Mouse (Mus musculus) midbrain, embryonic 10.5 days (tissue): ENCODE results near the gene Thap3. TPM values are rescaled to one million over a fixed set of nuclear protein-coding genes. Genes with fewer than 3 reads are reported as not detected.
A peak's percentile ranks its signal among the peaks of the same experiment; 100 is the strongest.

Experiments
- DNase-seq: peaks from one replicate; pipeline ENCODE4 v3.0.0-alpha.2; 2017; ENCODE audit warnings: low spot score
- H3K27ac ChIP-seq: fragments of 300-500 bp; sonication (generic); replicated peaks from 2 replicates; pipeline ENCODE4 v1.5.1; 2016; ENCODE audit warnings: mild to moderate bottlenecking
- H3K27me3 ChIP-seq: fragments of 300-500 bp; sonication (generic); 2 replicates; pipeline ENCODE4 v1.6.1; 2016; ENCODE audit warnings: low read depth, mild to moderate bottlenecking; ENCODE audit not compliant: poor library complexity, severe bottlenecking
- H3K36me3 ChIP-seq: fragments of 300-500 bp; sonication (generic); 2 replicates; pipeline ENCODE4 v1.6.1; 2016; ENCODE audit warnings: mild to moderate bottlenecking, moderate library complexity
- H3K4me1 ChIP-seq: fragments of 300-500 bp; sonication (generic); 2 replicates; pipeline ENCODE4 v1.6.1; 2016
- H3K4me3 ChIP-seq: fragments of 300-500 bp; sonication (generic); 2 replicates; pipeline ENCODE4 v1.5.1; 2016; ENCODE audit warnings: mild to moderate bottlenecking, moderate library complexity
- H3K9me3 ChIP-seq: fragments of 300-500 bp; sonication (generic); replicated peaks from 2 replicates; pipeline ENCODE4 v1.6.1; 2016; ENCODE audit warnings: mild to moderate bottlenecking
- WGBS: fragments of 180-500 bp; shearing (Covaris S2); methylation state at CpG from one replicate; pipeline ENCODE4 v1.1.7; 2016; 5-methylcytosine and 5-hydroxymethylcytosine counted together
- polyA plus RNA-seq: library from polyadenylated mRNA; unstranded; fragments of >200 nt; fragmentation: Nextera tagmentation; extraction: Ambion mirVana; gene quantifications from 2 replicates; pipeline ENCODE4 v1.2.1, GENCODE M21; 2016

Gene Thap3
- polyA plus RNA-seq, 1 experiment from 2014 or later = 32.1 TPM

DNA sequence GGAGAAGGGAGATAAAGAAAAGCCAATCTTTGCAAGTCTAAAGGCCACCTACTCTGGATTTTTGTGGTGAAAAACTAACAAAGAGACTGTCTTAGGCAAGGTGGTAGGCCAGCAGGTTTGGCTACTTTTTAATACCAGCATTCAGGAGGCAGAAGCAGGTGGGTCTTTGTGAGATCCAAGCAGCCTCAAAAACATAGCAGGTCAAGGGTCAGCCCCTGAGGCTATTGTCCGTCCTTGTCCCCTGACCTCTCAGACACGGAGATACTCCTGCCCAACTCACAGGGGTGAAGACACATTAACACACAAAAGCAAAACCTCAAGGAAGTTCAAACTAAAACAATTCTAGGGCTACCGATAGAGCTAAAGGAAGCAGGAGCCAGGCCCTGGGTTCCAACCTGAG lies 18.0 kb upstream of the Thap3 start:
- Histone ChIP-seq H3K27me3 (peaks cover 39% of the 10 kb centered on the region), H3K27ac (no peak overlapping the region), H3K4me3 (no peak overlapping the region), H3K9me3 (no peaks in the 10 kb centered on the region), H3K36me3 (peaks cover 3% of the 10 kb centered on the region; the same call in 1 of the 2 replicates), H3K4me1 (peaks cover 51% of the 10 kb centered on the region)
- WGBS = 19% methylated on average over 3 of the region's 3 CpGs
- DNase-seq = no peak

DNA sequence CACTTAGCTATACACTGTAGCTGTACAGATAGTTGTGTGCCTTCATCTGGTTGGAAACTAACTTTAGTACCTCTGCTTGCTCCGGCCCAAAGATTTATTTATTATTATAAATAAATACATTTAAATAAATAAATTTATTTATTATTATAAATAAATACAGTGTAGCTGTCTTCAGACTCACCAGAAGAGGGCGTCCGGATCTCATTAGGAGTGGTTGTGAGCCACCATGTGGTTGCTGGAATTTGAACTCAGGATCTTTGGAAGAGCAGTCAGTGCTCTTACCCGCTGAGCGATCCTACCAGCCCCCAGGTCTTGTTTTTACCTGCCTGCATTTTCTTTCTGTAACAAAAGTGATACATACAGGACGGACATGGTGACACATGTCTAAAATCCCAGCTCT lies 17.3 kb upstream of the Thap3 start:
- H3K36me3 ChIP-seq = no peaks in the 10 kb centered on the region
- H3K27me3 ChIP-seq = peaks cover 39% of the 10 kb centered on the region
- 78% methylated on average over 6 of the region's 6 CpGs for WGBS
- H3K4me3 ChIP-seq = no peak overlapping the region
- no peak overlapping the region for H3K27ac ChIP-seq
- H3K9me3 ChIP-seq = no peaks in the 10 kb centered on the region
- DNase-seq = no peak
- peaks cover 45% of the 10 kb centered on the region for H3K4me1 ChIP-seq

DNA sequence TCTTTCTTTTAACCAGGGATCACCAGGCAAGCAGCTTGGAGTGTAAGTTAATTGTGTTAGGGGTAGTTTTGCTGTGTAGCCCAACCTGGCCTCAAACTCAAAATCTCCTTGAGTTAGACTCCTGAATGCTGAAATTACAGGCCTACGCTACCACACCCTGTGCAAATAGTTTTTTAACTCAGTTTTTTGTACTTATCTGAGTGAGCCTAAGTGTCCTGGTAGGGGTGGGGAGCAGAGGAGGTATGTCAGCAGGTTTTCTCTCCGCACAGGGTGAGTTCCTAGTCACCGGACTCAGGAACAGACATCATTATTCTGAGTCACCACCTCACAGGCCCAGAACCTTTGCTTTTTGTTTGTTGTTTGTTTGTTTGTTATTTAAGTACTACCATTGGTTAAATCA lies 13.3 kb upstream of the Thap3 start:
- WGBS = 92% methylated on average over 3 of the region's 3 CpGs
- DNase-seq = no peak

DNA sequence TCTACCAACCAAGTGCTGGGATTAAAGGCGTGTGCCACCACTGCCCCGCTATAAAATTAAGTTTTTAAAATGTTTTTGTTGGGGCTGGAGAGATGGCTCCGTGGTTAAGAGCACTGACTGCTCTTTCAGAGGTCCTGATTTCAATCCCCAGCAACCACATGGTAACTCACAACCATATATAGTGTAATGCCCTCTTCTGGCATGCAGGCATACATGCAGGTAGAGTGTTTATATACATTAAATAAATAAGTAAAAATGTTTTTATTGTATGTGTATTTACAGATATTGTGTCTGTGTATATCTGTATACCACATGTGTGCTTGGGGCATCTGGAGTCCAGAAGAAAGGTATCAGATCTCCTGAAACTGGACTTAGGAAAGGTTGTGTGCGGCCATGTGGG lies 12.5 kb upstream of the Thap3 start:
- Histone ChIP-seq H3K27me3 (peaks cover 16% of the 10 kb centered on the region; the same call in 1 of the 2 replicates), H3K27ac (no peak overlapping the region), H3K36me3 (0 out of 2 replicates have a peak, but pooled peaks cover 2% of the 10 kb centered on the region), H3K9me3 (no peaks in the 10 kb centered on the region), H3K4me3 (no peak overlapping the region), H3K4me1 (peaks cover 14% of the 10 kb centered on the region)
- no peak for DNase-seq
- WGBS = 75% methylated on average over 4 of the region's 4 CpGs

More for the DNA sequence above, 13.3 kb upstream of the Thap3 start:
- H3K36me3 ChIP-seq = 0 out of 2 replicates have a peak, but pooled peaks cover 2% of the 10 kb centered on the region
- no peak overlapping the region for H3K27ac ChIP-seq
- H3K4me1 ChIP-seq = peaks cover 11% of the 10 kb centered on the region
- no peak overlapping the region for H3K4me3 ChIP-seq
- peaks cover 23% of the 10 kb centered on the region for H3K27me3 ChIP-seq
- H3K9me3 ChIP-seq = no peaks in the 10 kb centered on the region

DNA sequence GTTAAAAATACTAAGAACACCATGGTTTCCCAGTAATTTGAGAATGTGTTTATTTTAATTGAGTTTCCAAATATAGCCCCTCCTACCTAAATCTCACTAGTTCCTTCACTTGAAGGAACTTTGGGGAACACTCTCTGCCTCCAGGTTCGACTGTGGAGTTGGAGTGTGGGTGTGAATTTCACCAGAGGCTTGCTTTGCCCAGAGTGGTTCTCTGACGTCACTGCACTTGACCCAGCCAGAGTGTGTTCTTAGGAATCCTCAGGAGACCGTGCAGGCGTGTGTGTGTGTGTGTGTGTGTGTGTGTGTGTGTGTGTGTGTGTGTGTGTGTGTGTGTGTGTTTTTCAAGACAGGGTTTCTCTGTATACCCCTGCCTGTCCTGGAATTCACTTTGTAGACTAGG lies 12.1 kb upstream of the Thap3 start:
- Histone ChIP-seq H3K27me3 (peaks cover 16% of the 10 kb centered on the region; the same call in 1 of the 2 replicates), H3K27ac (no peak overlapping the region), H3K9me3 (no peaks in the 10 kb centered on the region), H3K4me1 (peaks cover 16% of the 10 kb centered on the region), H3K36me3 (0 out of 2 replicates have a peak, but pooled peaks cover 2% of the 10 kb centered on the region), H3K4me3 (no peak overlapping the region)
- WGBS = 67% methylated on average over 4 of the region's 4 CpGs
- DNase-seq = no peak

DNA sequence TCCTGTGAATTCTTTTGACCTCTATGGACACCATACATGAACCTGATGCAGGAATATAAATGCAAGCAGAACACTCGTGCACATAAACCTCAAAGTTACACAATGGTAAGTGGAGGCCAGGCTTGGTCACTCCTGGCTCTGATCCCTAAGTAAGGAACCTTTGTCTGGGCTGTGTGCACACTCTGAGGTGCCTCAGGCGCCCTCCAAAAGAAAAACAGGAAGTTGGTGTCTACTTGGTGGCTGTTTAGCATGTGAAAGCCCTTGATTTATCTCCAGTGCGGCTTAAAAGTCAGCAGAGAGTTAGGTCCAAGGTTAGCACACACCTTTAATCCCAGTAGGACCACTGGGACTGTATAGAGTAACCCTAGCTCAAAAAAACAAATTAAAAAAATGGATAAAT lies 10.7 kb upstream of the Thap3 start:
- no peak for DNase-seq
- peaks cover 21% of the 10 kb centered on the region for H3K4me1 ChIP-seq
- peaks cover 16% of the 10 kb centered on the region; the same call in 1 of the 2 replicates for H3K27me3 ChIP-seq
- H3K27ac ChIP-seq = no peak overlapping the region
- 0 out of 2 replicates have a peak, but pooled peaks cover 2% of the 10 kb centered on the region for H3K36me3 ChIP-seq
- no peaks in the 10 kb centered on the region for H3K9me3 ChIP-seq
- 61% methylated on average over 3 of the region's 3 CpGs for WGBS
- H3K4me3 ChIP-seq = no peak overlapping the region

DNA sequence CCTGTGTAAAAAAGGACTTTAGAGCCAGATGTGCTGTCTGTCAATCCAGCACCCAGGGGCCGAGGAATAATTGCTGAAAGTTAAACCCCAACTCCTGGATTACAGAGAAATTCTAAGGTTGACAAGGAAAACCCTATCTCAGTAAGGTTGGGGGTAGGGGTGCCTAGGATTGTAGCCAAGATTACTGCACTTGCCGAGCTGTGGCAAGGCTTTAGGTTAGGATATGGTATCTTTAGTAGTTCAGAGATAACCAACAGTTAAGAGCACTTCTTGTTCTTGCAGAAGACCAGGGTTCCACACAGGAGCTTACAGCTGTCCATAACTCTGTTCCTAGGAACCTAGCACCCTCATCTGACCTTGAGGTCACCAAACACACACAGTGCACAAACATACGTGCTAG lies 8.9 kb upstream of the Thap3 start:
- H3K27me3 ChIP-seq = peaks cover 20% of the 10 kb centered on the region; the same call in 1 of the 2 replicates
- H3K4me3 ChIP-seq = peak overlapping the region; percentile 95
- 87% methylated on average over 3 of the region's 3 CpGs for WGBS
- peaks cover 35% of the 10 kb centered on the region for H3K4me1 ChIP-seq
- DNase-seq = no peak
- H3K9me3 ChIP-seq = no peaks in the 10 kb centered on the region
- H3K36me3 ChIP-seq = peaks cover 9% of the 10 kb centered on the region
- H3K27ac ChIP-seq = no peak overlapping the region

DNA sequence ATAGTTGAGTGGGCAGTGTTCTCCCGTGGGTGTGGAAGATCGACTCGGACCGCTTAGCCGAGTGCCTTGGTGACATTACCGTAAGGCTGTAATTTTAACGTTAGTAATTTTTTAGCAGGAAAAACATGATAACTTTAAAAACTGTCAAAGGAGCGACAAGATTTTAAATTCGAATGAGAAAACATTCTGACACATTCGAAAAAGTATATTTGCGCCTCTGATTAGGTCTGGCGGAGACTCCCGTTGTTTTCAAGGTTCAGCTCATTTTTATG lies 8.1 kb upstream of the Thap3 start:
- Histone ChIP-seq H3K9me3 (no peaks in the 10 kb centered on the region), H3K27ac (peak overlapping the region; percentile 96), H3K4me3 (peak overlapping the region; percentile 95), H3K36me3 (peaks cover 17% of the 10 kb centered on the region), H3K27me3 (peaks cover 20% of the 10 kb centered on the region; the same call in 1 of the 2 replicates), H3K4me1 (peaks cover 35% of the 10 kb centered on the region)
- WGBS = 6% methylated on average over 13 of the region's 13 CpGs
- no peak for DNase-seq

DNA sequence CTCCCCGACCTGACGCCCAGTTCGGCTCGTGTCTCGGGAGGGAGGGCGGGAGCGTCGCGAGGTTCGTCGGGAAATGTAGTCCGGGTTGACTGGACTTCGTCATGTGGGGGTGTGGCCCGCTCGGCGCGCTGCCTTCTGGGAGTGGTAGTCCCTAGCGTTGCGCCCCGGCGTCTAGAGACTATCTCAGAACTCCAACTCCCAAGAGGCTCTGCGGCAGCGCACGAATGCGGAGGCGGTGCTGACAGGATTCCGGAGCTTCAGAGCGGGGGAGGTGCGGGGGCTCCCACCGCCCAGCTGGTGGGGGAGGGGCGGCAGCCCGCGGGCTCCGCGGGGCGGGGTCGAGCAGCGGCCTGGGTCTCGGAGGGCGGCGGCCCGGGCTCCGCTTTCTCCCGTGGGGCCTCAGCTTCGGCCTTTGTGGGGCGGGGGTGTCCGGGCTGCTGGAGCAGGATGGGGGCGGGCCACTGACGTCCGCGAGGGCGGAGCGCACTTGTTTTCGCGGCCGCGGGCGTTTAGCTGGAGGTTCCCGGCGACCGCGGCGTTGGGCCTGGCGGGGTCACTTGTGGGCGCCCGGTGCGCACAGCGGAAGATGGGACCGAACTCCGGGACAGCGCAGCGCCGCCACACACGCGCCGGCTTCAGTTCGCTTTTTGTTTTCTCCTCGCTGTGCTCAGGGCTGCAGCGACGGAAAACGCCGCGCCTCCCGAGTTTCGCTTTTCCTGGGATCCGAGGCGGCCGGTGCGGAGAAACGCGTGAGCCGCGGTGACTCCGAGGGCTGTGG lies 7.6 kb upstream of the Thap3 start, which contains the start of gene Phf13:
Gene Phf13, minus strand, starts transcription at position 86 of the 778 bp plus-strand sequence.
- peak; percentile 100 for DNase-seq
- Histone ChIP-seq H3K27me3 (peaks cover 20% of the 10 kb centered on the region; the same call in 1 of the 2 replicates), H3K9me3 (no peaks in the 10 kb centered on the region), H3K36me3 (peaks cover 22% of the 10 kb centered on the region), H3K4me3 (peak within 1 kb of the TSS; percentile 95), H3K27ac (peak within 1 kb of the TSS; percentile 96), H3K4me1 (peaks cover 35% of the 10 kb centered on the region)
- under 1% methylated on average over 94 of the region's 94 CpGs for WGBS

DNA sequence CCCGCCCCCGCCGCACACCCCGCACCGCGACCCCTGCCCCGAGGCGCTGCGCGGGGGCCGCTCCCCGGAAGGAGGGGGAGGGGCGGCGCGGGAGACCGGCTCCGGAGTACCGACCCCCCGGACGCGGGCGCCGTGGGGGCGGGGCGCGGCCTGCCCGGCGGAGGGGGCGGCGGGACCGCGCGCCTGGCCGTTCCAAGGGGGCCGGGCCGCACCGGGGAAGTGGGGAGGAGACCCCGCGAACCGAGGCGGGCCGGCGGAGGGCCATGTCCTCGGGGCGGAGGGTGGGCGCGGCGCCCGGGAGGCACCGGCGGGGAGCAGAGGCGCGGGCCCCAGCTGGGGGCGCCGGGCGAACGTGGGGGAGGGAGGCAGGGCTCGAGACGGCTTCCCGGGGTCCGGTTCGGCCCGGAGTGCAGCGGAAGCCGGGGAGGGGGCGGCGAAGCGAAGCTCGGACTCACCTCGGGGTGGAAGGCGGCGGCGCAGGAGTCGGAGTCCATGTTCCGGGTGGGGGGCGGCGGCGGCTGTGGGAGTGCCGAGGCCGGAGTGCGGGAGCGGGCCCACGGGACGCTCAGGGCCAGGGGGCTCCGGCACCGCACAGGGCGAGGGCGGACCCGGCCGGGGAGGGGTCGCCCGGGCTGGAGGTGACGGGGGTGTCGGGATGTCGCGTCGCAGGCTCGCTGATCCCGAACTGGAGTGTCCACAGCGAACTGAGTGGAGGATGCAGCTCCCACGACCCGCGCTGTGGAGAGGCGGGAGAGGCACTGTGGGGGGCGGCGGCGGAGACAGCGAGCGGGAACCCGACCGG lies 6.8 kb upstream of the Thap3 start:
- peaks cover 35% of the 10 kb centered on the region for H3K4me1 ChIP-seq
- peak overlapping the region; percentile 95 for H3K4me3 ChIP-seq
- H3K27me3 ChIP-seq = peaks cover 20% of the 10 kb centered on the region; the same call in 1 of the 2 replicates
- WGBS = 1% methylated on average over 96 of the region's 111 CpGs
- no peak for DNase-seq
- H3K27ac ChIP-seq = peak overlapping the region; percentile 96
- no peaks in the 10 kb centered on the region for H3K9me3 ChIP-seq
- peaks cover 30% of the 10 kb centered on the region for H3K36me3 ChIP-seq

DNA sequence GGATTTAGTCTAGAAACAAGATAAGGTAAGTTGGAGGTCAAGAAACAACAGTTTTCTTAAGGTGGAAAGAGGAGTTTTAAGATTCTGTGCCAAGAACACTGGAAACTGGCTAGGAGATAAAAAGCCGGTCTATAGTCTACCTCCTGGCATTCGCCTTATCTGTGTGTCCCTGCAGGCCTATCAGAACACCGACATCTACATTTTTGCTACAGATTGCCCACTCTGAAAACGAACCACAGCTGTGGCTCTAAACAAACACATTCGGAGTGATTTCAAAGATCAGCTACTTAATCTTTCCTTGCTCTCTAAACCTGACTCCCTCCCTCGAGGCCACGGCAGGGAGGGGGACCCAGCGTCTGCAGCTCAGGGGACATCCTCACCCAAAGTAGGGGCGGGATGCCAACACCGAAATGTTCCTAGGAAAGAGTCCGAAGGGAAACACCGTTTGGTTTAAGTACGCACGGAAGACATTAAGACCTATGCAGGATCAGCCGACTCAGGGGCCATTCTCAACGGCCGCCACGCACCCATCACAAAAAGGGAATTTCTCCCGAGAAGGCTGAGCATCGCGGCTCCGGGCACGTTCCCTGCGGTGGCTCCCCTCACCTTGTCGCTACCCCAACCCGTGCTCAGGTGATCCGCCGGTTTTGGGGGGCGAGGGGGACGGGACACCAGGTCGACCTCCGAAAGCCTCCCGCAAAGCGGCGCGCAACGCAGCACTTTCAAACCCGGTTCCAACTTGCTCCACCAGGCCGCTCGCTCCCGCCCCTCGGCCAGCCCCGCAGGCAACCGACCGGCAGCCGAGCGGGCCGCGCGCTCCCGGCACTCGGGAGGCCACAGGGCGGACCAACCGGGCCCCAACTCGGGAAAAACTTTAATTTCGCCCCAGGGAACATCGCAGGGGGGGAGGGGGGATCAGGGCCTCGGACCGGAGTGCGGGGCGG lies 5.7 kb upstream of the Thap3 start:
- Histone ChIP-seq H3K9me3 (no peaks in the 10 kb centered on the region), H3K4me1 (peaks cover 38% of the 10 kb centered on the region), H3K27ac (peak overlapping the region; percentile 96), H3K27me3 (peaks cover 20% of the 10 kb centered on the region; the same call in 1 of the 2 replicates), H3K4me3 (peak overlapping the region; percentile 95), H3K36me3 (peaks cover 41% of the 10 kb centered on the region)
- DNase-seq = peak; percentile 60
- WGBS = under 1% methylated on average over 61 of the region's 61 CpGs

DNA sequence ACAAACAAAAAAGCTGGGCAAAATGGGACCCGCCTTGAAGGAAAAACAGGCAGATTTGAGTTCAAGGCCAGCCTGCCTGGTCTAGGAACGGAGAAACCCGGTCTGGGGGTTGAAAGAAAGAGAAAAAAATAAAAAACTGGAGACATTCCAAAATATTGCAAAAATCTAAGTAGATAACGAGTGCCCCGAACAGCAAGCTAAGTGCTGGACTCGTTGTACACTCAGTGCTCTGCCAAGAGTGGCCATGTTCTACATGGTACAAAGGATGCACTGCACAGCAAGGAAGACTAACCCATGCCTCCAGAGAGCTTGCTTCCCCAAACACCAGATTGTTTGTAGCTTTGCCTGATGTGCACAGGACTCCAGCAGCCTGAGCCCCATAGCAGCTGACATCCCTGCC lies 4.2 kb upstream of the Thap3 start:
- 91% methylated on average over 6 of the region's 6 CpGs for WGBS

More for the DNA sequence above, 4.2 kb upstream of the Thap3 start:
- H3K4me1 ChIP-seq = peaks cover 51% of the 10 kb centered on the region
- no peak for DNase-seq
- no peak overlapping the region for H3K27ac ChIP-seq
- H3K4me3 ChIP-seq = peak overlapping the region; percentile 95; the same call in 1 of the 2 replicates
- H3K9me3 ChIP-seq = no peaks in the 10 kb centered on the region
- H3K36me3 ChIP-seq = peaks cover 39% of the 10 kb centered on the region
- 0 out of 2 replicates have a peak, but pooled peaks cover 14% of the 10 kb centered on the region for H3K27me3 ChIP-seq
